Mouse (Mus musculus): ENCODE results near the gene Inpp5d. TPM values are rescaled to one million over a fixed set of nuclear protein-coding genes. Genes with fewer than 3 reads are reported as not detected.

The Inpp5d gene
- polyA plus RNA-seq, 1 experiment: 86.5 TPM

- DNase-seq: no peak
- WGBS: 28% methylated on average over 7 of the region's 7 CpGs
- Histone ChIP-seq H3K4me3 (replicated peaks; ENCODE audit: extremely low read depth, low read depth, low read length) (no peak overlapping the region), H3K4me1 (ENCODE audit: control insufficient read depth, insufficient read depth, low read length) (peaks cover 23% of the 10 kb centered on the region)
- TF ChIP-seq POLR2A (IDR thresholded peaks at IDR 0.05; ENCODE audit: borderline replicate concordance, extremely low read depth, low read depth, low read length) (no peak), CTCF (IDR thresholded peaks at IDR 0.05; ENCODE audit: insufficient read depth, low read length) (no peak)
These were observed 28.5 kb downstream of the Inpp5d start for GRCm38 (mm10) chr1:87648657-87649056.

GRCm38 (mm10) chr1:87649219-87649805 is 29.2 kb downstream of the Inpp5d start:
- no peak for TF ChIP-seq CTCF (IDR thresholded peaks at IDR 0.05; ENCODE audit: insufficient read depth, low read length)
- no peak for TF ChIP-seq POLR2A (IDR thresholded peaks at IDR 0.05; ENCODE audit: borderline replicate concordance, extremely low read depth, low read depth, low read length)
- Histone ChIP-seq H3K4me3 (replicated peaks; ENCODE audit: extremely low read depth, low read depth, low read length) (no peak overlapping the region), H3K4me1 (ENCODE audit: control insufficient read depth, insufficient read depth, low read length) (peaks cover 23% of the 10 kb centered on the region)
- 42% methylated on average over 4 of the region's 4 CpGs for WGBS
- no peak for DNase-seq

GRCm38 (mm10) chr1:87649958-87650474 is 29.9 kb downstream of the Inpp5d start:
- 82% methylated on average over 8 of the region's 8 CpGs for WGBS
- DNase-seq: no peak

GRCm38 (mm10) chr1:87650611-87651079 is 30.5 kb downstream of the Inpp5d start:
- Histone ChIP-seq H3K4me3 (replicated peaks; ENCODE audit: extremely low read depth, low read depth, low read length) (no peak overlapping the region), H3K4me1 (ENCODE audit: control insufficient read depth, insufficient read depth, low read length) (peaks cover 23% of the 10 kb centered on the region)
- no peak for TF ChIP-seq CTCF (IDR thresholded peaks at IDR 0.05; ENCODE audit: insufficient read depth, low read length)
- TF ChIP-seq POLR2A (IDR thresholded peaks at IDR 0.05; ENCODE audit: borderline replicate concordance, extremely low read depth, low read depth, low read length): peak; percentile 37; the same call in 1 of the 2 replicates
- WGBS: 39% methylated on average over 8 of the region's 8 CpGs
- peak; percentile 40 for DNase-seq

More at GRCm38 (mm10) chr1:87649958-87650474, 29.9 kb downstream of the Inpp5d start:
- Histone ChIP-seq H3K4me1 (ENCODE audit: control insufficient read depth, insufficient read depth, low read length) (peaks cover 23% of the 10 kb centered on the region), H3K4me3 (replicated peaks; ENCODE audit: extremely low read depth, low read depth, low read length) (no peak overlapping the region)
- TF ChIP-seq POLR2A (IDR thresholded peaks at IDR 0.05; ENCODE audit: borderline replicate concordance, extremely low read depth, low read depth, low read length): no peak
- TF ChIP-seq CTCF (IDR thresholded peaks at IDR 0.05; ENCODE audit: insufficient read depth, low read length): no peak

GRCm38 (mm10) chr1:87651436-87651835 is 31.3 kb downstream of the Inpp5d start:
- 60% methylated on average over 1 of the region's 1 CpGs for WGBS
- no peak for DNase-seq
- TF ChIP-seq POLR2A (IDR thresholded peaks at IDR 0.05; ENCODE audit: borderline replicate concordance, extremely low read depth, low read depth, low read length) (no peak), CTCF (IDR thresholded peaks at IDR 0.05; ENCODE audit: insufficient read depth, low read length) (no peak)
- Histone ChIP-seq H3K4me1 (ENCODE audit: control insufficient read depth, insufficient read depth, low read length) (peaks cover 26% of the 10 kb centered on the region), H3K4me3 (replicated peaks; ENCODE audit: extremely low read depth, low read depth, low read length) (no peak overlapping the region)

- no peak for DNase-seq
- TF ChIP-seq POLR2A (IDR thresholded peaks at IDR 0.05; ENCODE audit: borderline replicate concordance, extremely low read depth, low read depth, low read length) (no peak), CTCF (IDR thresholded peaks at IDR 0.05; ENCODE audit: insufficient read depth, low read length) (no peak)
- H3K4me3 ChIP-seq (replicated peaks; ENCODE audit: extremely low read depth, low read depth, low read length): no peak overlapping the region
- 32% methylated on average over 5 of the region's 5 CpGs for WGBS
- peaks cover 21% of the 10 kb centered on the region for H3K4me1 ChIP-seq (ENCODE audit: control insufficient read depth, insufficient read depth, low read length)
These were observed 35.0 kb downstream of the Inpp5d start for GRCm38 (mm10) chr1:87655101-87655500.

GRCm38 (mm10) chr1:87658063-87658462 is 38.0 kb downstream of the Inpp5d start:
- no peak for TF ChIP-seq POLR2A (IDR thresholded peaks at IDR 0.05; ENCODE audit: borderline replicate concordance, extremely low read depth, low read depth, low read length)
- no peak for TF ChIP-seq CTCF (IDR thresholded peaks at IDR 0.05; ENCODE audit: insufficient read depth, low read length)
- H3K4me3 ChIP-seq (replicated peaks; ENCODE audit: extremely low read depth, low read depth, low read length): no peak overlapping the region
- WGBS: 49% methylated on average over 3 of the region's 3 CpGs

GRCm38 (mm10) chr1:87658485-87658884 is 38.4 kb downstream of the Inpp5d start:
- Histone ChIP-seq H3K4me3 (replicated peaks; ENCODE audit: extremely low read depth, low read depth, low read length) (no peak overlapping the region), H3K4me1 (ENCODE audit: control insufficient read depth, insufficient read depth, low read length) (peaks cover 27% of the 10 kb centered on the region)
- 85% methylated on average over 2 of the region's 2 CpGs for WGBS
- no peak for DNase-seq
- TF ChIP-seq POLR2A (IDR thresholded peaks at IDR 0.05; ENCODE audit: borderline replicate concordance, extremely low read depth, low read depth, low read length) (no peak), CTCF (IDR thresholded peaks at IDR 0.05; ENCODE audit: insufficient read depth, low read length) (no peak)

More at GRCm38 (mm10) chr1:87658063-87658462, 38.0 kb downstream of the Inpp5d start:
- H3K4me1 ChIP-seq (ENCODE audit: control insufficient read depth, insufficient read depth, low read length): peaks cover 27% of the 10 kb centered on the region
- no peak for DNase-seq

GRCm38 (mm10) chr1:87658937-87659617 is 39.0 kb downstream of the Inpp5d start:
- WGBS: 52% methylated on average over 8 of the region's 8 CpGs
- Histone ChIP-seq H3K4me3 (replicated peaks; ENCODE audit: extremely low read depth, low read depth, low read length) (no peak overlapping the region), H3K4me1 (ENCODE audit: control insufficient read depth, insufficient read depth, low read length) (peaks cover 27% of the 10 kb centered on the region)
- DNase-seq: no peak
- TF ChIP-seq POLR2A (IDR thresholded peaks at IDR 0.05; ENCODE audit: borderline replicate concordance, extremely low read depth, low read depth, low read length): no peak
- no peak for TF ChIP-seq CTCF (IDR thresholded peaks at IDR 0.05; ENCODE audit: insufficient read depth, low read length)
